ENCODE assay signal across 12 mouse cellular contexts in genomic region chr16:36989999-36990625, GRCm38 (mm10). TPM values are rescaled to one million over a fixed set of nuclear protein-coding genes. Genes with fewer than 3 reads are reported as not detected.
DNase-seq lines count a peak whose midpoint lies in the region; ATAC-seq and TF ChIP-seq lines count a peak whose summit lies in the region.
"Had no signal": no experiment of that assay in that cellular context is flagged by ENCODE, and none has a peak within 500 bp of the region (broad histone marks: within the 10 kb centered on the region; RNA-seq: fewer than 3 reads in every experiment).

TSS of gene Fbxo40 (minus strand) at chr16:36990467.

- H3K36me3 ChIP-seq in CH12.LX (replicated peaks in 1 of 2; ENCODE audit: control insufficient read depth in 1 of 2, insufficient read depth in 1 of 2, low read length in 1 of 2) = no peaks in the 10 kb centered on the region
- H3K36me3 ChIP-seq in embryonic facial prominence, embryonic 15.5 days = no peaks in the 10 kb centered on the region
- no peaks in the 10 kb centered on the region for H3K36me3 ChIP-seq in heart, embryonic 14.5 days (ENCODE audit: control insufficient read depth, insufficient read depth, low read length)
- H3K36me3 ChIP-seq in kidney, postnatal 0 days (ENCODE audit: insufficient read depth, low read length) = no peaks in the 10 kb centered on the region
- no peaks in the 10 kb centered on the region for H3K36me3 ChIP-seq in thymus, adult 2 months (ENCODE audit: control insufficient read depth, insufficient read depth, low read length)
- no peaks in the 10 kb centered on the region for H3K36me3 ChIP-seq in liver, postnatal 0 days (replicated peaks; ENCODE audit: insufficient read depth, low read length)
- H3K36me3 ChIP-seq: forebrain, embryonic 12.5 days; liver, embryonic 15.5 days had no signal

- WGBS in embryonic facial prominence, embryonic 15.5 days = 64% methylated on average over 18 of the region's 18 CpGs
- WGBS in heart, embryonic 14.5 days = 22% methylated on average over 18 of the region's 18 CpGs
- WGBS in kidney, postnatal 0 days = 39% methylated on average over 18 of the region's 18 CpGs
- 72% methylated on average over 18 of the region's 18 CpGs for WGBS in thymus, adult 2 months
- 69% methylated on average over 18 of the region's 18 CpGs for WGBS in liver, postnatal 0 days (ENCODE audit: insufficient replicate concordance)

- peaks cover 9% of the 10 kb centered on the region for H3K9me3 ChIP-seq in CH12.LX (replicated peaks; ENCODE audit: low read length)
- no peaks in the 10 kb centered on the region for H3K9me3 ChIP-seq in embryonic facial prominence, embryonic 15.5 days (replicated peaks)
- no peaks in the 10 kb centered on the region for H3K9me3 ChIP-seq in heart, embryonic 14.5 days (ENCODE audit: control insufficient read depth, low read length)
- no peaks in the 10 kb centered on the region for H3K9me3 ChIP-seq in kidney, postnatal 0 days (replicated peaks; ENCODE audit: low read length)
- no peaks in the 10 kb centered on the region for H3K9me3 ChIP-seq in liver, postnatal 0 days (ENCODE audit: low read length)
- H3K9me3 ChIP-seq: forebrain, embryonic 12.5 days; liver, embryonic 15.5 days had no signal

- no peaks in the 10 kb centered on the region for H3K27me3 ChIP-seq in CH12.LX (replicated peaks)
- H3K27me3 ChIP-seq in embryonic facial prominence, embryonic 15.5 days = no peaks in the 10 kb centered on the region
- H3K27me3 ChIP-seq in heart, embryonic 14.5 days (ENCODE audit: control insufficient read depth, insufficient read depth, low read length) = no peaks in the 10 kb centered on the region
- H3K27me3 ChIP-seq in kidney, postnatal 0 days (ENCODE audit: insufficient read depth, low read length) = no peaks in the 10 kb centered on the region
- no peaks in the 10 kb centered on the region for H3K27me3 ChIP-seq in thymus, adult 2 months (ENCODE audit: control insufficient read depth, insufficient read depth, low read length)
- no peaks in the 10 kb centered on the region for H3K27me3 ChIP-seq in liver, postnatal 0 days (ENCODE audit: insufficient read depth, low read length)
- H3K27me3 ChIP-seq: forebrain, embryonic 12.5 days; liver, embryonic 15.5 days had no signal

- H3K27ac ChIP-seq in CH12.LX (ENCODE audit: insufficient read depth, low read depth) = peak within 1 kb of the TSS; percentile 79
- H3K27ac ChIP-seq in embryonic facial prominence, embryonic 15.5 days (replicated peaks) = no peak within 1 kb of the TSS
- H3K27ac ChIP-seq in heart, embryonic 14.5 days (replicated peaks in 1 of 2; ENCODE audit: control insufficient read depth in 1 of 2, insufficient read depth in 1 of 2, low read depth in 2 of 2, low read length in 2 of 2) = peak within 1 kb of the TSS; percentile 96 to 98
- H3K27ac ChIP-seq in kidney, postnatal 0 days = peak within 1 kb of the TSS; percentile 48
- H3K27ac ChIP-seq in thymus, adult 2 months (ENCODE audit: control insufficient read depth, insufficient read depth, low read length) = no peak within 1 kb of the TSS
- H3K27ac ChIP-seq in liver, postnatal 0 days (ENCODE audit: low read depth) = no peak within 1 kb of the TSS
- H3K27ac ChIP-seq: forebrain, embryonic 12.5 days; liver, embryonic 15.5 days had no signal

- H3K79me2 ChIP-seq in CH12.LX (replicated peaks; ENCODE audit: control insufficient read depth, extremely low read depth, insufficient read depth, poor library complexity, severe bottlenecking) = no peaks in the 10 kb centered on the region

- TF ChIP-seq CTCF in CH12.LX (conservative IDR thresholded peaks at IDR 0.05 in 1 of 2, IDR thresholded peaks at IDR 0.05 in 1 of 2; ENCODE audit: low read depth in 2 of 2, low read length in 2 of 2) = no peak
- no peak for TF ChIP-seq CTCF in kidney, postnatal 0 days (IDR thresholded peaks at IDR 0.05; ENCODE audit: low read depth)
- TF ChIP-seq CTCF in thymus, adult 2 months (IDR thresholded peaks at IDR 0.05; ENCODE audit: borderline replicate concordance, control insufficient read depth, extremely low read depth, insufficient read depth, low read length, poor library complexity) = no peak
- TF ChIP-seq CTCF in liver, postnatal 0 days (IDR thresholded peaks at IDR 0.05; ENCODE audit: low read depth) = no peak

- no peak for TF ChIP-seq POLR2A in CH12.LX (IDR thresholded peaks at IDR 0.05; ENCODE audit: low read depth, low read length)
- TF ChIP-seq POLR2A in thymus, adult 2 months (IDR thresholded peaks at IDR 0.05; ENCODE audit: control insufficient read depth, extremely low read depth, insufficient read depth, low read length, poor library complexity) = no peak

- peaks cover 26 to 61% of the 10 kb centered on the region in 2 experiments for H3K4me1 ChIP-seq in CH12.LX (ENCODE audit: control insufficient read depth in 1 of 2, insufficient read depth in 2 of 2)
- no peaks in the 10 kb centered on the region for H3K4me1 ChIP-seq in embryonic facial prominence, embryonic 15.5 days
- peaks cover 6 to 23% of the 10 kb centered on the region in 2 experiments for H3K4me1 ChIP-seq in heart, embryonic 14.5 days (ENCODE audit: control insufficient read depth in 2 of 2, insufficient read depth in 2 of 2, low read length in 2 of 2)
- H3K4me1 ChIP-seq in kidney, postnatal 0 days (replicated peaks; ENCODE audit: insufficient read depth, low read length) = no peaks in the 10 kb centered on the region
- peaks cover 3% of the 10 kb centered on the region for H3K4me1 ChIP-seq in thymus, adult 2 months (replicated peaks; ENCODE audit: control insufficient read depth, insufficient read depth, low read length)
- peaks cover 3% of the 10 kb centered on the region; the same call in 1 of the 2 replicates for H3K4me1 ChIP-seq in liver, postnatal 0 days (ENCODE audit: insufficient read depth)
- H3K4me1 ChIP-seq: forebrain, embryonic 12.5 days; liver, embryonic 15.5 days had no signal

- peak within 1 kb of the TSS; percentile 43 to 55 (median 44) for H3K4me3 ChIP-seq in CH12.LX (replicated peaks in 1 of 3; ENCODE audit: low read depth in 2 of 3, low read length in 2 of 3, poor library complexity in 1 of 3)
- H3K4me3 ChIP-seq in embryonic facial prominence, embryonic 15.5 days (replicated peaks) = no peak within 1 kb of the TSS
- peak within 1 kb of the TSS; percentile 53 to 73 for H3K4me3 ChIP-seq in heart, embryonic 14.5 days (ENCODE audit: control insufficient read depth in 1 of 2, insufficient read depth in 1 of 2, low read depth in 1 of 2, low read length in 2 of 2)
- H3K4me3 ChIP-seq in kidney, postnatal 0 days (replicated peaks; ENCODE audit: low read depth, low read length) = no peak within 1 kb of the TSS
- no peak within 1 kb of the TSS for H3K4me3 ChIP-seq in thymus, adult 2 months (ENCODE audit: control insufficient read depth, insufficient read depth, low read length)
- H3K4me3 ChIP-seq in liver, postnatal 0 days (ENCODE audit: low read depth, low read length) = no peak within 1 kb of the TSS
- H3K4me3 ChIP-seq: forebrain, embryonic 12.5 days; liver, embryonic 15.5 days had no signal

- dilution Hi-C loops in CH12.LX (cut with MboI; ENCODE audit: extremely low pct_ligation_motif_present, extremely low pct_unique_long_range_greater_than_20kb, low sequenced_read_pairs) = no loop called here

- peak within 1 kb of the TSS; percentile 71 for H3K9ac ChIP-seq in CH12.LX (ENCODE audit: insufficient read depth, low read depth)
- no peak within 1 kb of the TSS for H3K9ac ChIP-seq in embryonic facial prominence, embryonic 15.5 days
- H3K9ac ChIP-seq in heart, embryonic 14.5 days (ENCODE audit: low read length) = peak within 1 kb of the TSS; percentile 72
- H3K9ac ChIP-seq in kidney, postnatal 0 days (ENCODE audit: low read depth, low read length) = no peak within 1 kb of the TSS
- H3K9ac ChIP-seq in liver, postnatal 0 days (replicated peaks) = no peak within 1 kb of the TSS
- H3K9ac ChIP-seq: forebrain, embryonic 12.5 days; liver, embryonic 15.5 days had no signal

- in situ Hi-C loops in CH12.LX (cut with MboI; ENCODE audit: low pct_ligation_motif_present, low pct_unique_long_range_greater_than_20kb, low sequenced_read_pairs) = loop anchor here (5.0 kb wide), 1 partner anchor 103 kb away; no protein-coding TSS in a partner anchor

- no peak for DNase-seq in CH12.LX (ENCODE audit: extremely low read depth)
- DNase-seq in kidney, postnatal 0 days (ENCODE audit: low spot score) = peak; percentile 10
- DNase-seq in thymus, adult 2 months = no peak
- DNase-seq in urinary bladder, postnatal 14 days (ENCODE audit: low spot score) = no peak
- DNase-seq in cerebellum, adult 11-12 months = no peak
- DNase-seq in liver, postnatal 0 days = no peak
- DNase-seq: thymus, postnatal 14 days had no signal

- H3K4me2 ChIP-seq in CH12.LX (ENCODE audit: insufficient read depth, low read depth, poor library complexity, severe bottlenecking) = peak within 1 kb of the TSS; percentile 85
- H3K4me2 ChIP-seq in embryonic facial prominence, embryonic 15.5 days (replicated peaks) = peak within 1 kb of the TSS; percentile 31
- H3K4me2 ChIP-seq in heart, embryonic 14.5 days (ENCODE audit: low read length) = peak within 1 kb of the TSS; percentile 73
- peak within 1 kb of the TSS; percentile 41 for H3K4me2 ChIP-seq in kidney, postnatal 0 days (ENCODE audit: low read length)
- no peak within 1 kb of the TSS for H3K4me2 ChIP-seq in liver, postnatal 0 days (ENCODE audit: low read depth, low read length)
- H3K4me2 ChIP-seq: forebrain, embryonic 12.5 days; liver, embryonic 15.5 days had no signal

- no peak for ATAC-seq in embryonic facial prominence, embryonic 15.5 days (ENCODE audit: insufficient number of reproducible peaks, low FRiP score, low TSS enrichment, low read depth)
- ATAC-seq in heart, embryonic 14.5 days (ENCODE audit: insufficient number of reproducible peaks, insufficient read depth, low FRiP score, low read depth) = peak; percentile 83
- ATAC-seq in kidney, postnatal 0 days (replicated peaks; ENCODE audit: low FRiP score, low read depth) = peak; percentile 12; the same call in 1 of the 2 replicates
- no peak for ATAC-seq in liver, postnatal 0 days
- ATAC-seq: intestine, postnatal 0 days had no signal

- TF ChIP-seq EP300 in CH12.LX (IDR thresholded peaks at IDR 0.05; ENCODE audit: low read length) = no peak
- no peak for TF ChIP-seq EP300 in liver, postnatal 0 days (IDR thresholded peaks at IDR 0.05; ENCODE audit: low read depth)

- TF ChIP-seq RAD21 in CH12.LX (IDR thresholded peaks at IDR 0.05; ENCODE audit: low read depth, low read length) = no peak

TF ChIP-seq in CH12.LX, 34 proteins besides CTCF, POLR2A, EP300 and RAD21 (continues in another document):
- 0 out of 2 replicates have a peak, but pooled peaks have one; percentile 23 for TF ChIP-seq TCF12 (IDR thresholded peaks at IDR 0.05; ENCODE audit: low read depth, low read length)

RNA-seq across cellular contexts. Expression of gene Fbxo40, which starts in this region (rescaled TPM):
- total RNA-seq in CH12.LX (2012; rRNA removed) (0.88 and 1.5 TPM in 2 replicates), CH12.LX (2014; rRNA removed) (1.0 and 2.2 TPM in 2 replicates)
- 3.0 and 3.7 TPM in 2 replicates for polyA plus RNA-seq in CH12.LX (2012; ENCODE audit: insufficient read length, low read depth)
- polyA plus RNA-seq in embryonic facial prominence, embryonic 15.5 days (2015; fragmentation: Nextera tagmentation; extraction: Ambion mirVana) = 0.29 and 0.50 TPM in 2 replicates
- 12.5 and 13.0 TPM in 2 replicates for polyA plus RNA-seq in heart, embryonic 14.5 days (2014; fragmentation: Nextera tagmentation; extraction: Ambion mirVana)
- 1.6 and 1.8 TPM in 2 replicates for polyA plus RNA-seq in kidney, postnatal 0 days (2015; fragmentation: Nextera tagmentation; extraction: Ambion mirVana)
- polyA plus RNA-seq in thymus, adult 2 months (2012; rRNA removed) = 0.96 and 2.3 TPM in 2 replicates
- polyA plus RNA-seq in liver, postnatal 0 days (2015; fragmentation: Nextera tagmentation; extraction: Ambion mirVana) = 0.06 TPM in 1 of 2 replicates, not detected in the other
- polyA plus RNA-seq: forebrain, embryonic 12.5 days had no signal

Comparison
In these comparisons a context has a peak if more than half of its experiments do, and no peak if none do; other contexts are left out.
1. H3K27ac ChIP-seq: peak in CH12.LX (single experiment), heart, embryonic 14.5 days (2 of 2) and kidney, postnatal 0 days (single experiment); none in embryonic facial prominence, embryonic 15.5 days (single experiment), thymus, adult 2 months (single experiment) and liver, postnatal 0 days (single experiment).
2. H3K4me3 ChIP-seq: peak in CH12.LX (3 of 3) and heart, embryonic 14.5 days (2 of 2); none in embryonic facial prominence, embryonic 15.5 days (single experiment), kidney, postnatal 0 days (single experiment), thymus, adult 2 months (single experiment) and liver, postnatal 0 days (single experiment).
3. H3K9ac ChIP-seq: peak in CH12.LX (single experiment) and heart, embryonic 14.5 days (single experiment); none in embryonic facial prominence, embryonic 15.5 days (single experiment), kidney, postnatal 0 days (single experiment) and liver, postnatal 0 days (single experiment).
4. ATAC-seq: peak in heart, embryonic 14.5 days (single experiment) and kidney, postnatal 0 days (single experiment); none in embryonic facial prominence, embryonic 15.5 days (single experiment) and liver, postnatal 0 days (single experiment).